Mouse (Mus musculus): ENCODE measurements around the gene Lrrc46. TPM values are rescaled to one million over a fixed set of nuclear protein-coding genes. Genes with fewer than 3 reads are reported as not detected.

Gene Lrrc46
- not detected for total RNA-seq (2023)

DNA sequence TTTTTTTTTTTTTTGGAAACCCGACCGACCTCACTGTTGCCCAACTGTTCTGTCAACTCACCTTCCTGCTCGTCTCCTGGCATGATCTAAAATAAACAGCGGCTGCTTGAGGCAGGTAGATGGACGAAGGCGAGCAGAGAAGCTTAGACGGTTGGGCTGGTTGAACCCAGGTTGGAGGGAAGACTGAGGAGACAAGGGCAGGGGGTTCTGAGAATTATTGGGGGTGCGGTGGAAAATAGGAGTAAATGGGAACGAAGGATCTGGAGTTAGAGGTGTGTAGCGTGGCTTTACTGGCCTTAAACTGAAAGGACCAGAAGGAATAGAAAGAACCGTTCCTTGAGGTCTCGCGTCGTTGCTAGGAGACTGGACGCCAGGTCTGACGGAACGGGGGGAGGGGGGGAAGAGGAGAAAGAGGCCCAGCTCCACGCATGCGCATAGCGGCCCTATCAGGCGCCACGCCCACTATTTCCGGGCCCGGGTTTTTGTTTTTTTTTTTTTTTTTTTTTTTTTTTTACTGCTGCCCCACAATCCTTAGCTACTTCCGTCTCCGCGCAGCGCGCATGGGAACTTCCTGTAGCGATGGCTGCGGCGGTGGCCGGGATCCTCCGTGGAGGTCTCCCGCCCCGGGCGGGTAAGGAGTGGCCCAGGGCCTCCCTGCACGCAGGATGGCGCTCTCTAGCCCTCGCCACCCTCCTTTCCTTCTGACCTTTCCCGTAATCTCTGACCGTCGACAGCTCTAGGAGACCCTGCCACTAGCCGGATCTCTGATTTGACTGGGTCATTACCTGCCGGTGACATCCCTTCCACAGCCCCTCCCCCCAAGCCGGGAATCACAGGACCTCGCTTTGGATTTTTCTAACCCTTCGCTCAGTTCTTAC, at the start of gene Lrrc46, which contains the start of gene Mrpl10:
Gene Lrrc46 (minus strand): TSS at position 386 of the 878 bp plus-strand sequence.
Gene Mrpl10 (plus strand): TSS at position 539 of the 878 bp plus-strand sequence.

DNA sequence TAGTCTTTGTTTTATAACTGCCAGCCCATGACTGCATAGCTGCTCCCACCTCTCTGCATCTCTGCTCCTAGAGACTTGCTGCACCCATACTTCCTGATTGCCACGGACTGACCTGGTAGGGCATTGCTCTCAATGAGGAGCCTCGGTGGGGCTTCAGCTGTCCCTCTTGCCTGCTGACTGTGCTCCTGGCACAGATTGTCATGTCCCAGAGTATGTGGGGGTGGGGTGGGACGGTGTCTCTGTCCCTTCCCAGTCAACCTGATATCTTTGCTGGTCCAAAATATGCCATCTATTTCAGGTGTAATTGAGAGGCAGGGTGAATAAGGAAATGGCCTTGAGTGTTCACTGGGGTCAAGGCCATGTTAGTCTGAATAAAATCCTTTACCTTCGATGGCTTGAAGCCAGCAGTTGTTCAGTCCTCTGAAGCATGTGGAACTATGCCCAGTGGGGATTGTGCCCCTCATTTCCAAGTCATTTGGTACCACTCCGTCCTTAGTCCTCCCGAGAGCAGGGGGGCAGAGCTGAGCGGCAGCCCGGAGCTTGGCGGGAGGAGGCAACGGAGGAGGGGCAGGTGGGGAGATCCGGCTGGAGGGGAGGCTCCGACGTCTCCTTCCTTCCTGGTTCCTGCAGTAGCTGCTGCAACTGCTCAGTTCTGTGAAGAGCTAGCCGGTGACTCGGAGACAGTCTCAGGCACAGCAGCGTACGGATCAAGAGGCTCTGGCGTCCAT, 9.2 kb upstream of the Lrrc46 start, which contains the start of gene Osbpl7:
Gene Osbpl7 (plus strand): TSS at position 413 of the 728 bp plus-strand sequence.

DNA sequence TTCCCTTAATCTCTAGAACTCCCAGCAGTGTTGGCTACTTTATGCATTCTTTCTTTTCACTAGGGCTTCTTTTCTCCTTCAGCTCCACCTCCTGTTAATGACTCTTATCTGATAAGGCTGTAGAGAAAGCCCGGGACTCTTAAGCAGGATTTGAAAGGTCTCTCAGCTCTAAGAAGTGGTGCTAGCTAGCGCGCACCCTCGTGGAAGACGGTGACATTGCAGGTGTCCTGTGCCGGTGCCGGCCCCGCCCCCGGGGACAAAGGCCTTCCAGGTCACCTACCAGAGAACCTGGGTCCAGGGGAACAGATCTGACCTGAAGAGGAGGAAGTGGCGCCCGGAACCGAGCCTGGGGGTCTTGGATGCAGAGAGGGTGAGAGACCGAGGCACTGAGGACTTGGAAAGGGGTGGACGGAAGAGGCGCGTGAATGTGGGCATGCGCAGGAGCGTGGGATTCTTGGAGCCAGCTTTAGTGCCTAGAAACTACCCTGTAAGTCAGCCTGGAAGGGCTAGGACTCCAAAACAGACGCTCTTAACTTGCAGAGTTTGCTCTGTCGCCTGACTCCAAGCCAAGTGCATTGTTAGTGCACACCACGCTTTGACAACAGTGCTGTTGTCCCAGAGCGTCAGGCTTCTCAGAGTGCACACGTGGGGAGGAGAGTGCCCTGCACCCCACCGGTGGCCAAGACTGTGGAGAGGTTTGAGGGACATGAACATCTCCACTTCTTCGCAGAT, 11.4 kb downstream of the Lrrc46 start, which contains the start of gene Scrn2:
Gene Scrn2 (plus strand): TSS at position 253 of the 732 bp plus-strand sequence.

DNA sequence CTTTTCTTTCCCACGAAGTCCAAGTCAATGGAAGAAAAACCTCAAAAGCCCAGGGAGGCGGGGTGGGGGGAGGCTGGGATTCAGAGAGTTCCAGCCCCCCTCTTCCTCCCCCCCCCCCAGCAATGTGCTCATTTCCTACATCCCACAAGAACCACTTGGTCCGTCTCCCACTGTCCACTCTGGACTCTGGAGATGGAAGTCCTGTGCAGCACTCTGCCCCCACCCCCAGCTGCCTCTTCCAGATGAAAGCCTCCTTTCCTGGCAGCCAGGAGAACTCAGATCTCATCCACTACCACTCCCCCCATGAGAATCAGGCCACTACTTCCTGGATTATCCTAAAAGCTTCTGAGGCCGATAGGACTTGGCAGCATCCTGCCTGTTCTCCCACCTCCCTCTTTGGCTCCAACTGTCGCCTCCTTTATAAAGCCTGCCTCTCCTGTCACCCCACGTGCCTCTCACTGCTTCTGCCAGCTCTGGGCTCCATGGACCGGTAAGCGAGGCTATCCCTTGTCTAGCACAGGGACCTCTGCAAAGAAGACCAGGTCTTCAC, 28.0 kb downstream of the Lrrc46 start, which contains the start of gene Sp6:
Gene Sp6 (plus strand): TSS at position 274 of the 550 bp plus-strand sequence.

Other genes starting within 250 kb of the Lrrc46 start
- gene Nfe2l1, start 211.4 kb downstream of the Lrrc46 start, total RNA-seq (2023) = 10 to 100 TPM; 50.3 to 56.3 TPM
- gene Copz2, start 191.5 kb downstream of the Lrrc46 start, total RNA-seq (2023) = not detected
- gene Cdk5rap3, start 124.9 kb downstream of the Lrrc46 start, total RNA-seq (2023) = 10 to 100 TPM; 56.6 to 59.2 TPM
- gene Prr15l, start 113.3 kb downstream of the Lrrc46 start, total RNA-seq (2023) = not detected
- 10 to 100 TPM; 17.9 to 23.9 TPM for gene Pnpo, start 97.4 kb downstream of the Lrrc46 start, total RNA-seq (2023)
- 10 to 100 TPM; 47.1 to 50.9 TPM for gene Sp2, start 58.4 kb downstream of the Lrrc46 start, total RNA-seq (2023)
- 1 to 10 TPM; 3.9 TPM for gene Sp6, start 28.0 kb downstream of the Lrrc46 start, total RNA-seq (2023)
- 1 to 10 TPM; 3.7 to 4.2 TPM for gene Scrn2, start 11.5 kb downstream of the Lrrc46 start, total RNA-seq (2023)
- gene Mrpl10, start 153 bp upstream of the Lrrc46 start, total RNA-seq (2023) = 10 to 100 TPM; 46.7 to 48.3 TPM
- 10 to 100 TPM; 33.4 to 33.5 TPM for gene Osbpl7, start 9.2 kb upstream of the Lrrc46 start, total RNA-seq (2023)
- gene Tbx21, start 73.9 kb upstream of the Lrrc46 start, total RNA-seq (2023) = 10 to 100 TPM; 14.3 to 20.3 TPM
- 1 to 10 TPM; 1.9 to 3.6 TPM for gene Tbkbp1, start 110.1 kb upstream of the Lrrc46 start, total RNA-seq (2023)
- gene Kpnb1, start 146.5 kb upstream of the Lrrc46 start, total RNA-seq (2023) = 100 to 1,000 TPM; 165 to 185 TPM
- gene Npepps, start 239.2 kb upstream of the Lrrc46 start, total RNA-seq (2023) = 10 to 100 TPM; 72.0 to 77.0 TPM